Mouse (Mus musculus) liver, embryonic 11.5 days (tissue): Measurements from ENCODE around the gene Sik3. TPM values are rescaled to one million over a fixed set of nuclear protein-coding genes. Genes with fewer than 3 reads are reported as not detected.
"Not testable (repeated sequence)": the region's sequence is repeated elsewhere in the genome, so short reads cannot be mapped to it uniquely, and the experiment has no call there.

Source experiments
- ATAC-seq: fragments of 200-750 bp; cut with Nextera tagmentation; replicated peaks from 2 replicates; pipeline ENCODE4 v1.8.0; 2017; ENCODE audit warnings: moderate number of reproducible peaks, mild to moderate bottlenecking, moderate TSS enrichment, moderate library complexity; ENCODE audit not compliant: low FRiP score
- DNase-seq: peaks from one replicate; pipeline ENCODE4 v3.0.0-alpha.2; 2017; ENCODE audit warnings: low spot score
- H3K27ac ChIP-seq: fragments of 300-500 bp; sonication (generic); 2 replicates; pipeline ENCODE4 v1.5.1; 2014; ENCODE audit warnings: mild to moderate bottlenecking, low read depth, low read length, control low read depth
- H3K27me3 ChIP-seq: fragments of 300-500 bp; sonication (generic); replicated peaks from 2 replicates; pipeline ENCODE4 v1.6.1; 2014; ENCODE audit warnings: low read length, mixed read lengths; ENCODE audit not compliant: control insufficient read depth, insufficient read depth
- H3K36me3 ChIP-seq: fragments of 300-500 bp; sonication (generic); 2 replicates; pipeline ENCODE4 v1.6.1; 2014; ENCODE audit warnings: mild to moderate bottlenecking, low read length, moderate library complexity, mixed read lengths; ENCODE audit not compliant: control insufficient read depth, insufficient read depth
- H3K4me1 ChIP-seq: fragments of 300-500 bp; sonication (generic); replicated peaks from 2 replicates; pipeline ENCODE4 v1.6.1; 2014; ENCODE audit warnings: low read length, mixed read lengths; ENCODE audit not compliant: control insufficient read depth, insufficient read depth
- H3K4me2 ChIP-seq: fragments of 300-500 bp; sonication (generic); 2 replicates; pipeline ENCODE4 v1.6.1; 2014; ENCODE audit warnings: mild to moderate bottlenecking, control low read depth, moderate library complexity
- H3K4me3 ChIP-seq: fragments of 300-500 bp; sonication (generic); 2 replicates; pipeline ENCODE4 v1.5.1; 2014; ENCODE audit warnings: low read depth, low read length, control low read depth
- H3K9ac ChIP-seq: fragments of 300-500 bp; sonication (generic); 2 replicates; pipeline ENCODE4 v1.6.1; 2014; ENCODE audit warnings: low read depth, low read length, control low read depth
- H3K9me3 ChIP-seq: fragments of 300-500 bp; sonication (generic); 2 replicates; pipeline ENCODE4 v1.6.1; 2016; ENCODE audit warnings: low read length, inconsistent platforms, mixed read lengths; ENCODE audit not compliant: control insufficient read depth
- WGBS: fragments of 180-500 bp; shearing (Covaris S2); extraction: QIAGEN DNeasy Blood & Tissue Kit; methylation state at CpG from one replicate; pipeline ENCODE4 v1.1.7; 2014; 5-methylcytosine and 5-hydroxymethylcytosine counted together
- polyA plus RNA-seq: library from polyadenylated mRNA; unstranded; fragments of >200 nt; fragmentation: Nextera tagmentation; extraction: Ambion mirVana; gene quantifications from 2 replicates; pipeline ENCODE4 v1.2.1, GENCODE M21; 2014

The Sik3 gene
- polyA plus RNA-seq, 1 experiment from 2014 or later = 9.5 TPM

GRCm38 (mm10) chr9:46090066-46090465 lies 77.4 kb downstream of the Sik3 start:
- H3K36me3 ChIP-seq = no peaks in the 10 kb centered on the region
- no peak for DNase-seq
- ATAC-seq = no peak
- H3K27ac ChIP-seq = no peak overlapping the region
- 53% methylated on average over 4 of the region's 4 CpGs for WGBS
- no peak overlapping the region for H3K4me2 ChIP-seq
- H3K4me1 ChIP-seq = peaks cover 9% of the 10 kb centered on the region; the same call in 1 of the 2 replicates
- H3K4me3 ChIP-seq = no peak overlapping the region
- H3K9me3 ChIP-seq = no peaks in the 10 kb centered on the region
- no peak overlapping the region for H3K9ac ChIP-seq
- H3K27me3 ChIP-seq = no peaks in the 10 kb centered on the region

GRCm38 (mm10) chr9:46091157-46091556 lies 78.5 kb downstream of the Sik3 start:
- not testable (repeated sequence) for H3K9me3 ChIP-seq, H3K4me2 ChIP-seq, H3K4me1 ChIP-seq, H3K36me3 ChIP-seq, DNase-seq, H3K9ac ChIP-seq, H3K4me3 ChIP-seq, H3K27me3 ChIP-seq, ATAC-seq, H3K27ac ChIP-seq
- WGBS = 46% methylated on average over 1 of the region's 1 CpGs

- no peaks in the 10 kb centered on the region for H3K9me3 ChIP-seq
- ATAC-seq (no peak), DNase-seq (no peak)
- no peak overlapping the region for H3K4me3 ChIP-seq
- H3K36me3 ChIP-seq = no peaks in the 10 kb centered on the region
- no peak overlapping the region for H3K4me2 ChIP-seq
- peaks cover 13% of the 10 kb centered on the region for H3K4me1 ChIP-seq
- no peak overlapping the region for H3K27ac ChIP-seq
- no peaks in the 10 kb centered on the region for H3K27me3 ChIP-seq
- WGBS = 76% methylated on average over 6 of the region's 6 CpGs
- H3K9ac ChIP-seq = no peak overlapping the region
Measured at GRCm38 (mm10) chr9:46092633-46093032, 80.0 kb downstream of the Sik3 start.

GRCm38 (mm10) chr9:46098360-46098985 lies 85.9 kb downstream of the Sik3 start:
- no peak overlapping the region for H3K9ac ChIP-seq
- H3K4me3 ChIP-seq = no peak overlapping the region
- peaks cover 22% of the 10 kb centered on the region for H3K4me1 ChIP-seq
- H3K27ac ChIP-seq = no peak overlapping the region
- H3K27me3 ChIP-seq = no peaks in the 10 kb centered on the region
- WGBS = 48% methylated on average over 15 of the region's 15 CpGs
- peak overlapping the region; percentile 42 for H3K4me2 ChIP-seq
- H3K9me3 ChIP-seq = no peaks in the 10 kb centered on the region
- ATAC-seq = peak; percentile 83
- DNase-seq = peak; percentile 35
- no peaks in the 10 kb centered on the region for H3K36me3 ChIP-seq

GRCm38 (mm10) chr9:46099107-46099506 lies 86.5 kb downstream of the Sik3 start:
- Histone ChIP-seq H3K4me3 (no peak overlapping the region), H3K27me3 (no peaks in the 10 kb centered on the region), H3K27ac (no peak overlapping the region), H3K9me3 (no peaks in the 10 kb centered on the region), H3K9ac (no peak overlapping the region), H3K4me1 (peaks cover 22% of the 10 kb centered on the region), H3K36me3 (no peaks in the 10 kb centered on the region), H3K4me2 (no peak overlapping the region; the same call in 1 of the 2 replicates)
- WGBS = 63% methylated on average over 5 of the region's 5 CpGs
- DNase-seq (no peak), ATAC-seq (no peak)

- H3K9ac ChIP-seq = no peak overlapping the region
- H3K27ac ChIP-seq = no peak overlapping the region
- no peak for ATAC-seq
- no peak for DNase-seq
- WGBS = 83% methylated on average over 7 of the region's 7 CpGs
- H3K4me2 ChIP-seq = no peak overlapping the region
- no peaks in the 10 kb centered on the region for H3K36me3 ChIP-seq
- H3K27me3 ChIP-seq = no peaks in the 10 kb centered on the region
- H3K4me3 ChIP-seq = no peak overlapping the region
- H3K4me1 ChIP-seq = peaks cover 13% of the 10 kb centered on the region
- H3K9me3 ChIP-seq = no peaks in the 10 kb centered on the region
Measured at GRCm38 (mm10) chr9:46103154-46103553, 90.5 kb downstream of the Sik3 start.

GRCm38 (mm10) chr9:46106105-46106504 lies 93.5 kb downstream of the Sik3 start:
- DNase-seq (no peak), ATAC-seq (no peak)
- no peaks in the 10 kb centered on the region for H3K27me3 ChIP-seq
- no peaks in the 10 kb centered on the region for H3K36me3 ChIP-seq
- no peak overlapping the region for H3K4me2 ChIP-seq
- H3K4me3 ChIP-seq = no peak overlapping the region
- peaks cover 14% of the 10 kb centered on the region for H3K4me1 ChIP-seq
- 78% methylated on average over 9 of the region's 9 CpGs for WGBS
- no peaks in the 10 kb centered on the region for H3K9me3 ChIP-seq
- no peak overlapping the region for H3K27ac ChIP-seq
- no peak overlapping the region for H3K9ac ChIP-seq

GRCm38 (mm10) chr9:46110648-46111047 lies 98.0 kb downstream of the Sik3 start:
- H3K4me1 ChIP-seq = peaks cover 33% of the 10 kb centered on the region
- H3K27ac ChIP-seq = no peak overlapping the region
- no peak for ATAC-seq

GRCm38 (mm10) chr9:46111334-46111733 lies 98.7 kb downstream of the Sik3 start:
- H3K4me2 ChIP-seq = no peak overlapping the region
- ATAC-seq (peak; percentile 72), DNase-seq (no peak)
- no peaks in the 10 kb centered on the region for H3K9me3 ChIP-seq
- H3K4me3 ChIP-seq = no peak overlapping the region
- H3K27ac ChIP-seq = no peak overlapping the region
- H3K9ac ChIP-seq = no peak overlapping the region
- no peaks in the 10 kb centered on the region for H3K27me3 ChIP-seq
- peaks cover 36% of the 10 kb centered on the region for H3K4me1 ChIP-seq
- H3K36me3 ChIP-seq = no peaks in the 10 kb centered on the region

More at GRCm38 (mm10) chr9:46110648-46111047, 98.0 kb downstream of the Sik3 start:
- Histone ChIP-seq H3K36me3 (no peaks in the 10 kb centered on the region), H3K4me3 (no peak overlapping the region), H3K4me2 (peak overlapping the region; percentile 7), H3K9ac (no peak overlapping the region), H3K9me3 (no peaks in the 10 kb centered on the region), H3K27me3 (no peaks in the 10 kb centered on the region)
- WGBS = 32% methylated on average over 7 of the region's 7 CpGs
- no peak for DNase-seq
